Mouse (Mus musculus) spleen, embryonic (tissue): ENCODE measurements at regions not wholly inside any gene's neighbourhood (a gene's known extent, or its start where the extent isn't known, plus 50 kb on each side); places are given as distances from the start of the nearest gene placed in this dataset.
"Not testable (repeated sequence)": the region's sequence is repeated elsewhere in the genome, so short reads cannot be mapped to it uniquely, and the experiment has no call there.

Experiments used
- CTCF ChIA-PET: fragments of 350-600 bp; sonication (Branson Sonifier 250); formaldehyde crosslinking; loops from one replicate; lab custom pipeline; 2022; lab: Charles Lee

DNA sequence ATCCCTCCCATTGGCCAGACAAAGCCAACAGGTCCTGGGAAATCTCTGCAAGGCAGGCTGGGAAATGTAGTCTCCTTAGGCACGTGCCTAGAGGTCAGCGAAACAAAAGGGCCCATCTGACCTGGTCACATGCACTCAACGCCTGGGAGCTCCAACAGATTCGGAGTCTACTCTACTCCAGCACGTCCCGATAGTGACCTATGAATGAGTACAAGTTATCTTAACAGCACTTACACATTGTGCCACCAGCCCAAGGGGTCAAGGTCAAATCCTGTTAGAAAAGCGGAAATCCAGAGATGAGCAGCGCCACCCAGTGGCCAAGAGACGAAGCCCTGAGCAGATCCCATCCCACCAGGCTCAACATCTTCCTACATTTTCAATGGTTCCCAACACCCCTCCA, 129.1 kb upstream of the A430005L14Rik start:
- CTCF ChIA-PET = no interaction called here

DNA sequence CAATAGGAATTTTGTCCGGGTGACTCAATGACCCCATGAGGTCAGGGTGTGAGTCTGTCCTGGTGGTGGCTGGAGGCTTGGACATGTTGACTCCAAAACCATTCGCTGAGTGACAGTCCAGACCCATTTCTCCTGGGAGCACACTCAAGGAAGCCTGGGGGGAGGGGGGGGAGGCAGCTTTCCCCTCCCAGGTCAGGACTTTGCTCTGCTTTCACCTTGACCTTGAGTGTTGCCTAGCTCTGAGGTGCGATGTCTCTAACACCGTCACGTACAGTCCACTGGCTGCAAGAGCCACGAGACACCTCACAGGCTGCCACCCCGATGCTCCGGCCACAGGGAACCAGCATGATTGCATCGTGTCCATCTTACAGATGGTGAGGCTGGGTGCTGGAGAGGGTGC, 127.3 kb upstream of the A430005L14Rik start:
- CTCF ChIA-PET = no interaction called here

DNA sequence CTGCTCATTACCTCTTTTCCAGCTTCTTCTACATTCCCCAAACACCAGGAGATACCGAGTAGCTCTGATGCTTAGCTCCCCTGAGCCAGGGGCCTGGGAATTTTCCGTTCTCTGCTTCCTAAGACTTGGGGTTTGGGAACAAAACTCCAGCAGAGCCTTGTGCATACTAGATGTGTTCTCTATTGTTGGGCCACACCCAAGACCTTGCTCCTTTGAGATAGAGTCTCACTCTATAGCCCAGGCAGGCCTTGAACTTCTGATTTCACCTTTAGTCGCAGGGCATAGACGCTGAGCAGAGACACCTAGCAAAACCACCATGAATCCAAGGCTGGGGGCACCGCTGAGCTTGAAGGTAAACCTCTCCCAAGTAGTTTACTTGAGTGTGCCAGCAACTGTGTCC, 126.5 kb upstream of the A430005L14Rik start:
- CTCF ChIA-PET = no interaction called here

DNA sequence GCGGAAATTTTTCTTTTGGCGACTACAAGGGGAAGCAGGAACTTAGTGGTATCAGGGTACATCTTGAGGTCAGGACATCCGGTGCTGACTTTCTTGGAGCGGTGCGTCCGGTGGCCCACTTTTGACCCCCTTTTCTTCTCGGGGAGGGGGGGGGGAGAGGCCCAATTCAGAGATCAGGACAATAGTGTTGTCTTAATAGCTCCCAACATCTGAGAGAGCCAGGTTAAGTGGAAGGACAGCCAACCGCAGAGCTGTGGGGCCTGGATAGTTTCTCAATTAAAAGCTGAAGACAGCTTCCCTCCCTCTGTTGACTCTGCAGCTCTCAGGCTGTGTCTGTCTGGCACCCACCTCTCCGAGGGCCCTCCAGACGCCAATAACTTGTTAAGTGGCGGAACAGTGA, 125.8 kb upstream of the A430005L14Rik start:
- CTCF ChIA-PET = not testable (repeated sequence)

DNA sequence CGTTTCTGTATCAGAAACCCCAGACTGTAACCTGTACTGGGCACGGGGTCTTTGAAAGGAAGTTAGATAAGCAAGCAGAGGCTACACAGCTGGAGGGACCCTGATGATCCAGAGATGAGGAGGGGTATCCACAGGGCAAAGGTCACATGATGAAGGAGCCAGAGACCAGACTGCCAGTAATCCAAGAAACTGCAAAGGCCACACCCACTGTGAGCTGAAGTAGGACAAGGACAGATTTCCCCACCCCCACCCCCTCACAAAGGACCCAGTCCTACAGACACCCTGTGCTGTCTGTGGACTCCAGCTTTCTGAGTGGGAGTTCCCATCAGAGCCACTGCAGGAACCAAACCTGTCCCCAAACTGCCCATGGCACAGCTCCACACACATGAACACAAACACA, 124.9 kb upstream of the A430005L14Rik start:
- CTCF ChIA-PET = no interaction called here

DNA sequence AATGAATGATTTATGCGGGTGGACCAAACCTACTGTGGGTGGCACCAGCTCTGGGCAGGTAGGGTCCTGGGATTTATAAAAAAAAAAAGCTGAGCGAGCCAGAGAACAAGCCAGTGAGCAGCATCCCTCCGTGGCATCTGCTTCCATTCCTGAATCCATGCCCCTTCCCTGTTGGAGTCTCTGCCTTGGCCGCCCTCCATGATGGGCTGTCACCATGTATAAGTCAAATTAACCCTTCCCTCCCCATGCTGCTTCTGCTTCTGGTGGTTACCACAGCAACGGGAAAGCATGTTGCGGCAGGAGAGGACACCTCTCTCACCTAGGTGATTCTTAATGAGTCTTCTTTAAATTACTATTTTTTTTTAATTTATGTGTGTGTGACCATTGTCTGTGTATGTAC, 112.3 kb upstream of the A430005L14Rik start:
- CTCF ChIA-PET = no interaction called here

DNA sequence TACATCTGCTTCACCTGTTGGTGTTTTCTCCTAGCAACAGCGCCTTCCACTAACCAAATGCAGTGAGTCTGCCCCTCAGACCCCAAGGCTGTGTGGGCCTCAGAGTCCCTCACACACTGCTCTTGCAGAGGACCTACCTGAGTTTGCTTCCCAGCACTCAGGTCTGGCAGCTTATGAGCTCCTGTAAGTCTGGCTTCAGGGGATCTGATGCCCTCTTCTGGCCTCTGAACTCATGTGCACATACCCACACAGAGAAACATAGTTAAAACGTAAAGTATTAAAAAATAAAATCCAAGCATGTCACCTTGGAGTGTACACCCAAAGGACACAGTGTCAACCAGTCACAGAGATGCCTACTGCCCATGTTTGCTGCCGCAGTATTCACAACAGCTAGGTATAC, 108.8 kb upstream of the A430005L14Rik start:
- CTCF ChIA-PET = no interaction called here

DNA sequence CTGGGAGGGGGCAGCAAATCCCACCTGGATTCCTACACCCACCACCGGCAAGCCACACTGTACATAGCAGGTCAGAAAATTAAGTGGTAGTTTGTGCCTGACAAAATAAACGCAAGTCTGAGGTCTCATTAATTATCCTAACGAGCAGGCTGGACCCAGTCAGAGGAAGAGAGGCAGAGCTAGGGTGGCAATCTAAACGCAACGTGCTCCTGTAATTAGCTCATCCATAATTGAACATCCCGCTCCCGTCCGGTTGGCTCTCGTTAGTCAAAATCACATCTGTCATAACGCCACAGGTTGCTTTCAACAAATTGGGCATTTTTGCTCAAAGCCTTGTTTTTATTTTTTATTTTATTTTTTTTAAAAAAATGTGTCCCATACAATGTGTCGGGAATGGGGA, 106.9 kb upstream of the A430005L14Rik start:
- CTCF ChIA-PET = no interaction called here

DNA sequence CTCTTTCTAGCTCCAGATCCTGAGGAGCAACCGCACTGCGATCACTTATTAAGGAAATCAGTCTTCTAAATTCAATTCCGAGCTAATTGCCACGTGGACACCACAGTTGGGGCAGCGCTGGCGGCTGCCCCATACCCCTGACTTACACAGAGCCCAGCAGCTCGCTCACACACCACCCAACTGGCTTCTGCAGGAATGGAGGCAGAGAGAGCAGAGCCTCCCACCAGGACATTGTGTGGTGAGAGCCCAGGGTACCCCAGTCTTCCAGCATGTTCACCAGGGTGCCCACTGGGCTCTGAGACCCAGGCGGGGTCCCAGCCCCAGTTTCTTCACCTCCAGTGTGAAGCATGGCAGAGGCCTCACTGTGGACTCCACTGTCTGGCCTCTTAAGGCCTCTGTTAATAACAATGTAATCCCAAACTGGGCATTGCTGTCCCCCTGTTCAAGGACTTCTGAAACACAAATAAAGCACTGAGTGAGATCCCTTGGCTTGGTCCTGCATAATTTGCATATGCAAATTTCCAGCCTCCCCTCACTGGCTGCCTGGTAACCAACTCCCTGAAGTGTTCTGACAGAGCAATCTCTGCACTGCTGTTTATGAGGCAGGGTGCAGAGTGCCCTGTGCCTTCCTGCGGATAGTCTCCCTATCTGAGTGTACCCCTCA, 102.8 kb upstream of the A430005L14Rik start:
- CTCF ChIA-PET = no interaction called here

DNA sequence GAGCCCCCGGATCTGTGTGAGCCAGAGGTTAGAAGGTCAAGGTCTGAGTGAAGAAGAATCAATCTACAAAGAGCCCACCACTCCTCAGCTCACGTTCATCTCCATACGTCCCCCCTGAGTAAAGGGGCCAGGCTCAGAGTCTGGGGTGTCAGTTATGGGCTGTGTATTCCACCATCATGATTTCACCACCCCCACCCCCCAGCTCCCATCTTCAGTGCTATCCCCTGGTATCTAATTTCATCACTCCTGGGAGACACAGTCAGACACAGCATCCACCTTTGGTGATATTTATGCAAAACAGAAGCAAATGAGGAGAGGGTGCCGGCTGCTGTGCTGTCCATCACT, 102.3 kb upstream of the A430005L14Rik start:
- CTCF ChIA-PET = no interaction called here

DNA sequence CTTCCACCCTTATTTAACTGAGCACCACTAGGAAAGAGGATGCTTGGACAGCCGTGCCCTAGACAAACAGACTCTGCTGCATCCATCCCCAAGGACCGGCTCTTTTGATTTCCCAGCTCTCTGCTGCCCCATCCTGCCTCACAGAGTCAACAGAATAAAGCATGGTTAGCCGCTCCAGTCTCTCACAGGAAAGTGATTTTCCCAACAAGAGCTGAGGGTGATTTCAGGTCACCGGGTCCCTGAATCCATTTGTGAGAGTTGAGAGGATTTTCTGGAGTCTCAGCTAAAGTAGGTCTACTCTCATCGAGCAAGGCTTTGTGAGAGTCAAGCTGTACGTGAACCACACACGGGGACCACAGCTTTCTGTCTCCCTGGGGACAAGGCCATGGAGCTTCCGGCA, 95.6 kb upstream of the A430005L14Rik start:
- CTCF ChIA-PET = no interaction called here

DNA sequence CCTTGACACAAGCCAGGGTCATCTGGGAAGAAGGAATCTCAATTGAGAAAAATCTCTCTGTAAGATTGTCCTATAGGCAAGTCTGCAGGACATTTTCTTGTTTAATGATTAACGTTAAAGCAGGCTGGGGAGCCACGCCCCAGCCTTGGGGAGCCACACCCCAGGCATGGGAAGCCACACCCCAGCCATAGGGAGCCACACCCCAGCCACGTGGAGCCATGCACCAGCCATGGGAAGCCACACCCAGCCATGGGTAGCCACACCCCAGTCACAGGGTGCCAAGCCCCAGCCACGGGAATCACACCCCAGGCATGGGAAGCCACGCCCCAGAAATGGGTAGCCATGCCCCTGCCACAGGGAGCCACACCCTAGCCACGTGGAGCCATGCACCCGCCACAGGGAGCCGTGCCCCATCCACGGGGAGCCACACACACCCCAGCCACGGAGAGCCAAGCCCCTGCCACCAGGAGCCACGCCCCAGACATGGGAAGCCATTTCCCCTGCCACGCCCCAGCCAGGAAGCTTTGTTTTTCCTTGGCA, 94.8 kb upstream of the A430005L14Rik start:
- CTCF ChIA-PET = no interaction called here

DNA sequence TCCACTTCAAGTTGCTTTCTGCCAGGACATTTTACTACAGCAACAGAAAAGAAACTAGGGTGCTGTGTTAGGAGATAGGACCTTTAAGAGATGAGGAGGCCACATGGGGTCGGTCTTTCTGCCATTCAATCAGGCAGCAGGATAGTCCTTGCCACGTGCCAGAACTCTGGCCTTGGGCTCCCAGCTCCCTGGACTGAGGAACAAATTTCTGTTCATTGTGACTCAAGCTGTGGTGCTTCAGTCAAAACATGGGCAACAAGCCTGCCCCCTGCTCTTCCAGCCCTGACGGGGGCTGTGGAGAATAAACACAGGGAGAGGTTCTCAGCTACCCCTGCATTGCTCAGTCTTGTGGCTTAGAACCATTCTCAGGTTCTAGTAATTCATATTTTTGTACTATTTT, 84.7 kb upstream of the A430005L14Rik start:
- CTCF ChIA-PET = no interaction called here

DNA sequence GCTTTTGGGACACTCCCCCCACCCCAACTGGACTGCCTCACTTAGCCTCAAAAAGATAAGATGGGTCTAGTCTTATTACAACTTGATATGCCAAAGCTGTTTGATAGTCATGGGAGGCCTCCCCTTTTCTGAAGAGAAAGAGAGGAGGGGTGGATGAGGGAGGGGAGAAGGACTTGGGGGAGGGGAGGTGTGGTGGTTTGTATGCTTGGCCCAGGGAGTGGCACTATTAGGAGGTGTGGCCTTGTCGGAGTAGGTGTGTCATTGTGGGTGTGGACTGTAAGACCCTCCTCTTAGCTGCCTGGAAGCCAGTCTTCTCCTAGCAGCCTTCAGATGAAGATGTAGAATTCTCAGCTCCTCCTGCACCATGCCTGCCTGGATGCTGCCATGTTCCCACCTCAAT, 82.0 kb upstream of the A430005L14Rik start:
- CTCF ChIA-PET = not testable (repeated sequence)

DNA sequence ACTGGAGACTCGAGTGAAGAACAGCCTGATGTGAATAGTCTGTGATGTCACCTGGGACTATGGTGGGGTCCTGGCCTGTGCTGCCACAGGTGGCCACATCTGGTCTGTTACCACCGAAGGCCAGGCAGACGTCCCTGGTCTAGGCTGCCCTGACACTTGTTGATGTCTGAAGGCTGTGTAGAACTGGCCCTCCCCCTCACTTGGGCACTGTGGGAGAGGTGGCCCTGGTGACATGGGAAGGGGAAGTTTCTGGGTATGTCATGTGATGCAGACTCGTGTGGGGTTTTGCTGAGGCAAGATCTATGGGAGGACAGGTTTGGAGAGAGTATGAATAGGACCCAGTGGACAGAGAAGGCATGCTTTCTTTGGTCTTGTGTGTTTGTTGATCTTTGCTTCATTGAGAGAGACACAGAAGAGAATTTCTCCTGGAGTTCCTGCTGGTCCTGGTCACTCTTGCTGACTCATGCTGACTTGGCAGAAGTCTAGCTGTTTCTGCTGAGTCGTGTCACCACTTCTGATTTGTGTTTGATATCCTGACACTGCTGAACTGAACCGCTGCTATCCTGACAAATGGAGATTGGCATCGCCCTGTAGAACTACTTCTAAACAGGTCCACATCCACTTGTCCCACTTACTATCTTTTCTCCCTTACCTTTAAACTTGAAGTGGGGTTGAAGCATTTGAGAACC, 79.9 kb upstream of the A430005L14Rik start:
- CTCF ChIA-PET = no interaction called here

DNA sequence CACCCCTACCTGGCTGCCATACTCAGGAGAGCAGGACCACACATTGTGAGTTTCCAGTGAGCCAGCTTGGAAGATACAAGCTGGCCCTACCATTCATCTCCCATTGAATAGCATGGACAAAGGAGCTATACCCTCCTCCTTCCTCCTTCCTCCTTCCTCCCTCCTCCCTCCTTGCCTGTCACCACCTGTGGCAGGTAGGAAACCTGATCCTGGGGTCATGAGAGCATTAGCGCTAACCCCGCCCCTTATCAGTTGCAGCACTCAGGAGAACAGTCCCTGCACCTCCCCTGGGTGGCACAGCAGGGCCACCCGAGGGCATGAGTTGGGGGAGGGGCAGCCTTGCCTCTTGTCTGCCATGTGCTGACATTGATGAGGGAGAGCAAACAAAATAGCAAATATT, 74.0 kb upstream of the A430005L14Rik start:
- CTCF ChIA-PET = no interaction called here

DNA sequence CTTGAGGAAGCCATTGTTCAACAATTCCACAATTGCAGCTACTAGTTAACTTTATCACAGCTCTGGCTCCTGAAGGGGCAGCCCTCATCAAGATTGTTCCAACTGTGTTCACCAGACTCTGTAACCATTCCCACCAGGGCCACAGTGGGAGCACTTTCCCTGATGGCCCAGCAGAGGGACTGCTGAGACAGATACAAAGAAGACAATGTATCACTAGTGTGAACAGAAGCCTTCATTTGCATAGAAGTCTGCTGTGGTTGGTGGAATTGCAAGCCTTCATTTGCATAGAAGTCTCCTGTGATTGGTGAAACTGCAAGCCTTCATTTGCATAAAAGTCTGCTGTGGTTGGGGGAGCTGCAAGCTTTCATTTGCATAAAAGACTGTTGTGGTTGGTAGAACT, 73.0 kb upstream of the A430005L14Rik start:
- CTCF ChIA-PET = interaction anchor here (0.7 kb wide), 1 partner anchor 11 kb away, joined by 16 read pairs; no protein-coding TSS in a partner anchor

DNA sequence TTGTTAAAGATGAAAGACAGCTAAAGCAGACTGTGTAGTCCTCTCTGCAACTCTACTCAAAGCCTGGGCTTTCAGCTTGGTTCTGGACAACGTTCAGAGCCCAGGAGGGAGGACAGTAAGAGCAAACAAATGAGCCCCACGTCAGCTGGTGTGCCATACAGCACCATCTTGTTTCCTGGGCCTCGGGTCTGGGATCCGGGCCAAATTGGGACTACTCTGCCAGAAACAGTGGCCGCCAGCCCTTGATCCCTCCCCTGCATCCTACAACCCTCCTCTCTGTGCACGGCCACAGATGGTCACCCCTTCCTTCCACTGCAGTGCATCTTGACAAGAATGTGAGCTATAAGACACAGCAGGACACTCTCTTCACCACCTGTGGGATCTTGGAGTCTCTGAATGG, 71.2 kb upstream of the A430005L14Rik start:
- CTCF ChIA-PET = no interaction called here

DNA sequence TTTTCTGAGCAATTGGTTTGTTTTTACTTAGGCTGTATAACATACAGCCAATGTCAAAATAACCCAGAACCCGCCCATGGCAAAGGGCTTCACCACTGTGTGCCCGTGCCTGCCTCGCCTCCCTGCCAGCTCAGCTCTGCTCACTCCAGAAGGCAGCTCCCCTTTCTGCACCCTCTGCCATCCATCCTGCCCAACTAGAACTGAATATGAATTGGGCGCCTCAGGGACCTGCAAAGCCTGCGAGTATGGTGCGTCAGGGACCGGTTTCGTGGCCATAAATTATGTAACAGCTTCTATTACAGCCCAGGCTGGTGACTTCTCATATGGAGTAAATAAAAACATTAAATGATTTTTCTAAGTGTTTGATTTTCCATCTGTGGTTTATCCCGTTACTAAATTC, 66.9 kb upstream of the A430005L14Rik start:
- CTCF ChIA-PET = no interaction called here

DNA sequence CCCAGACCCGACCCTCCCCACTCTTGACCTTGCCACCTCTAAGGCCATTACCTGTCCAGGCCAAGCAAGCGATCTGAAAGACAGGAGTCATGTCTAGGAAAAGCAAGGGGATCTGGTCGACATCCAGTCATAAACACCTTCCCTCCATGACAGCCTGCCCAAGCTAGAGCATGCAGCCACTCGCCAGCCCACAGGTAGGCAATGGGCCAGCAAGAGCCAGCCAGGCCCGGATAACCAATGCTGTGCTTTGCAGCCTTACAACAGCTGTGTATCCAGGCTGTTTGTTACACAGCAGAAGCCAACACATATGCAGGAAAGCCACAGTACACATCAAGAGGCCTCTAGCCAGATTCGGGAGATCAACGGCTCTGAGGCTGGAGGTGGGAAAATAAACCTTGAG, 57.3 kb upstream of the A430005L14Rik start:
- CTCF ChIA-PET = no interaction called here

DNA sequence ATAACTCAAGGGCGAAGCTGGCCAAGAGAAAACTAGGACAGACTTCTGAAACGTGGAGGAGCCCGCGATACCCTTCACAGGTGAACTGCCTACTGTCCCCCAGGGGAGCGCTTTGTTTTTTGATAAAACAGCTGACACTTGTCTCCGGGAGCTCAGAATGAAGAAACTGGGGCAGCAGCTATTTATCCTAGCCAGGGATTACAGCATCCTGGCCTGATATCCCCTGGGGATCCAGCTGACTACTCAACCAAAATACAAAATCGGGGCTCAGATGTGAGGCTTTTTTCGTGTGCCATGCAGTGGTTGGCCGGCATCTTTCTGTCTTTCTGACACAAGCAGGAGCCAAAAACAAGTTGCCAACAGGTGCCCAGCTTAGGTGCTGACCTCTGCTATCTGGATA, 52.0 kb upstream of the A430005L14Rik start:
- CTCF ChIA-PET = no interaction called here

DNA sequence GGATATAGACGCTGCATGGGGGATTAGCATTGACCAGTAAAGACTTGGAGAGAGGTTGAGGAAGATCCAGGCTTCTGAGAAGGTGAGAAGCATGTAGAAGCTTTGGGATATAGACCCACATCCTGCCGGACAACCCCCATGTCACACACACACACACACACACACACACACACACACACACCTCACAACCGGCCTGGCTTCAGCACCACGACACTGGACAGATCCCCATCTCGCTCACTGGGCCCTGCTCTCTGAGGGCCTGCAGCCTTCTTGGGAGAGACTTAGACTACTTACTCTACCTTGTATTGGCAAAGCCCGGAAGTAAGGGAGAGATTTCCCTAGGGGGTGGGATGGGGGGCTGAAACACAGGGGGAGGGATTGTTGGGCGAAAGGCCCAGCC, 51.5 kb upstream of the A430005L14Rik start:
- CTCF ChIA-PET = no interaction called here
